Mouse (Mus musculus): ENCODE measurements around the gene Tbc1d10b.

DNA sequence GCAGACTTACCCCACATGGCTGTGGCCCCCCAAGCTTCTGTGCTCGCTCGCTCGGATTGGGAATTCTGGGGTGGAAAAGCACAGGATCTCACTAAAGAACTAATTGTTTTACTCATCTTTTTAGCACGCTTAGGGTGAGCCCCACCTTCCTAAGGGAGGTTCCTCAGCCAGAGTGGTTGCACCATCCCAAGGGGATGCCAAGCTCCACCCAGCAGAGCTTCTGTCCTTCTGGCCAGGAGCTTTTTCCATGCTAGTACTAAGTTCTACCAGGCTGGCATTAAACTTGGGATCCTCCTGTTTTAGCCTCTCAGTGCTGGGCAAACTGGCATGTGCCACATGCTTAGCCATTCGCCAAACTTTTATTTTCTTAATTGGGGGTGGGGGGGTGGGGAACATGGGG lies 45.7 kb downstream of the Tbc1d10b start:
- no peak for TF ChIP-seq GATA1 (IDR thresholded peaks at IDR 0.05; ENCODE audit: borderline replicate concordance, low read length)
- no peak for TF ChIP-seq FLI1 (IDR thresholded peaks at IDR 0.05; ENCODE audit: low read length)

Data from megakaryocyte, embryonic 14.5 days (primary cell).